Mouse (Mus musculus) skeletal muscle tissue, adult 2 months (tissue): ENCODE measurements around the gene Phactr2.
"Not testable (repeated sequence)": the region's sequence is repeated elsewhere in the genome, so short reads cannot be mapped to it uniquely, and the experiment has no call there.

Experiments used
- DNase-seq: peaks from one replicate; pipeline ENCODE4 v3.0.0-alpha.2; 2012; ENCODE audit warnings: low read depth, low spot score

Gene Phactr2

GRCm38 (mm10) chr10:13212829-13213228 lies 261.4 kb downstream of the Phactr2 start:
- no peak for DNase-seq

GRCm38 (mm10) chr10:13212326-13212725 lies 261.9 kb downstream of the Phactr2 start:
- DNase-seq, result no peak

- no peak for DNase-seq
Measured at GRCm38 (mm10) chr10:13209930-13210637, 264.1 kb downstream of the Phactr2 start.

GRCm38 (mm10) chr10:13209506-13209905 lies 264.7 kb downstream of the Phactr2 start:
- no peak for DNase-seq

GRCm38 (mm10) chr10:13209061-13209460 lies 265.2 kb downstream of the Phactr2 start:
- DNase-seq, result no peak

GRCm38 (mm10) chr10:13201741-13202293 lies 272.4 kb downstream of the Phactr2 start:
- DNase-seq, result no peak

GRCm38 (mm10) chr10:13200862-13201261 lies 273.4 kb downstream of the Phactr2 start:
- no peak for DNase-seq

GRCm38 (mm10) chr10:13199234-13199633 lies 275.0 kb downstream of the Phactr2 start:
- no peak for DNase-seq

- DNase-seq, result no peak
Measured at GRCm38 (mm10) chr10:13196872-13197507, 277.2 kb downstream of the Phactr2 start.

GRCm38 (mm10) chr10:13193496-13193895 lies 280.7 kb downstream of the Phactr2 start:
- DNase-seq, result not testable (repeated sequence)

GRCm38 (mm10) chr10:13192731-13193351 lies 281.4 kb downstream of the Phactr2 start, which contains the start of gene Ltv1:
Gene Ltv1 (minus strand): TSS chr10:13193168.
- DNase-seq, result peak; percentile 95

GRCm38 (mm10) chr10:13189881-13190280 lies 284.3 kb downstream of the Phactr2 start:
- no peak for DNase-seq

- no peak for DNase-seq
Measured at GRCm38 (mm10) chr10:13186754-13187153, 287.5 kb downstream of the Phactr2 start.

GRCm38 (mm10) chr10:13184170-13184766 lies 289.9 kb downstream of the Phactr2 start:
- no peak for DNase-seq

- DNase-seq, result no peak
Measured at GRCm38 (mm10) chr10:13180211-13180610, 294.0 kb downstream of the Phactr2 start.

GRCm38 (mm10) chr10:13177973-13178624 lies 296.1 kb downstream of the Phactr2 start, which contains the start of gene Zc2hc1b:
Gene Zc2hc1b (minus strand): TSS chr10:13178023.
- DNase-seq, result no peak

- DNase-seq, result no peak
Measured at GRCm38 (mm10) chr10:13175866-13176265, 298.3 kb downstream of the Phactr2 start.

GRCm38 (mm10) chr10:13172798-13173221 lies 301.4 kb downstream of the Phactr2 start:
- no peak for DNase-seq

GRCm38 (mm10) chr10:13171461-13171860 lies 302.8 kb downstream of the Phactr2 start:
- no peak for DNase-seq

GRCm38 (mm10) chr10:13170739-13171448 lies 303.3 kb downstream of the Phactr2 start:
- no peak for DNase-seq

- no peak for DNase-seq
Measured at GRCm38 (mm10) chr10:13168461-13168860, 305.8 kb downstream of the Phactr2 start.
